In the genomic region with DNA sequence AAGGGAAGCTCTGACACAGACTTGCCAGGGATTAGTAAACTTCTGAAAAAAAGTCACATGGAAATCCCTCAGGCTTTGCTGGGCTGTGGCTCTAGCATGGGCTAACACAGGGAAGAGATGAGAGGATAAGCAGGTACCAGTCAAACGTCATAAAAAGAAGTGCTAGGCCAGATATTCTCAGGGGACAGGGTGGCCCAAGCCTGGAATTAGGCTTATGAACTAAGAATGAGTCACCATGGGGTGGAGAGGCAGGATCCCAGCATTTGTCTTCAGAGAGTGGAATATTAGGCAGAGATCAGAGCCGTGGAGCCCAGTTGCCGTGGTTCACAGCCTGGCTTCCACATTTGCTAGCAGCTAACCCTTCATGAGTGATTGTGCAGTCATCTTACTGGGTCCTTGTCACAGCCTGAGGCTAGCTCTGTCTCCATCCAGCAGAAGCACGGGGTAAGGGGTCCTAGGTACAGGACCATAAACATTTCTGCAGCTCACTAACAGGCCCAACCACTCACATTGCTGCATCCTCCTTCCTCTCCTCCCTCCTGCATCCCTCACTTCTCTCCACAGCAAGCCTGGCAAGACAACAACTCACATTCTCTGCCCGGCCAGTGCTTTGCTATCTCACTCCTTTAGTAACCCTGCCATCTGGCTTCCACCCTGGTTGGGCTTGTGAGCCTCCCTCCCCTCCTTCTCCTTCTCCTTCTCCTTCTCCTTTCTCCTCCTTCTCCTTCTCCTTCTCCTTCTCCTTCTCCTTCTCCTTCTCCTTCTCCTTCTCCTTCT, we compare ENCODE assay signal across 17 mouse cellular contexts.
DNase-seq lines count a peak whose midpoint lies in the region; TF ChIP-seq lines count a peak whose summit lies in the region.
"Had no signal": no experiment of that assay in that cellular context is flagged by ENCODE, and none has a peak within 500 bp of the region (broad histone marks: within the 10 kb centered on the region; RNA-seq: fewer than 3 reads in every experiment).

No protein-coding gene starts in this region.

- H3ac ChIP-seq in myocyte (ENCODE audit: control insufficient read depth, insufficient read length) = no peak overlapping the region

- H3K36me3 ChIP-seq in myocyte (ENCODE audit: control insufficient read depth, insufficient read depth) = no peaks in the 10 kb centered on the region
- H3K36me3 ChIP-seq: embryonic facial prominence, embryonic 15.5 days; hindbrain, embryonic 10.5 days; limb, embryonic 13.5 days; liver, embryonic 13.5 days; midbrain, embryonic 12.5 days had no signal

- H3K27me3 ChIP-seq in myocyte (ENCODE audit: control insufficient read depth, insufficient read depth, insufficient read length) = no peaks in the 10 kb centered on the region
- H3K27me3 ChIP-seq: embryonic facial prominence, embryonic 15.5 days; limb, embryonic 13.5 days; liver, embryonic 13.5 days; midbrain, embryonic 12.5 days had no signal

- no peak for TF ChIP-seq POLR2A in myocyte (IDR thresholded peaks at IDR 0.05; ENCODE audit: insufficient read length, low read depth)

- DNase-seq in gastrocnemius, postnatal 10 days = peak; percentile 25
- no peak for DNase-seq in gastrocnemius, postnatal 25 days
- peak; percentile 58 for DNase-seq in NIH3T3 (ENCODE audit: low read depth)
- peak; percentile 43 for DNase-seq in cerebellum, adult 8-10 months
- DNase-seq in testis, postnatal 10 days (ENCODE audit: low spot score) = no peak
- DNase-seq in lung, postnatal 25 days (ENCODE audit: low spot score) = no peak
- DNase-seq in lung, adult 18-20 months = no peak
- DNase-seq: adrenal gland, postnatal 36 days; forebrain, postnatal 0 days; kidney, adult 11 months; layer of hippocampus, postnatal 36 days; liver, embryonic 13.5 days had no signal

- H3K79me2 ChIP-seq in myocyte (ENCODE audit: control insufficient read depth, insufficient read depth) = no peaks in the 10 kb centered on the region

- peak overlapping the region; percentile 60 for H3K4me2 ChIP-seq in myocyte (ENCODE audit: low read depth)
- H3K4me2 ChIP-seq: embryonic facial prominence, embryonic 15.5 days; limb, embryonic 13.5 days; liver, embryonic 13.5 days; midbrain, embryonic 12.5 days had no signal

- H3K4me3 ChIP-seq in myocyte = no peak overlapping the region
- H3K4me3 ChIP-seq: embryonic facial prominence, embryonic 15.5 days; hindbrain, embryonic 10.5 days; limb, embryonic 13.5 days; liver, embryonic 13.5 days; midbrain, embryonic 12.5 days had no signal

TF ChIP-seq in myocyte, 11 proteins besides CTCF, POLR2A, EP300 and RAD21:
- no peak for TF ChIP-seq USF1 (IDR thresholded peaks at IDR 0.05; ENCODE audit: low read depth)

Comparison
In these comparisons a context has a peak if more than half of its experiments do, and no peak if none do; other contexts are left out.
1. DNase-seq: peak in gastrocnemius, postnatal 10 days (single experiment), NIH3T3 (single experiment) and cerebellum, adult 8-10 months (single experiment); none in gastrocnemius, postnatal 25 days (single experiment), testis, postnatal 10 days (single experiment), lung, postnatal 25 days (single experiment) and lung, adult 18-20 months (0 of 2).